Mouse (Mus musculus) C2C12 (cell line): Measurements from ENCODE around the gene Sun5. TPM values are rescaled to one million over a fixed set of nuclear protein-coding genes. Genes with fewer than 3 reads are reported as not detected.

Source experiments
- H3K27me3 ChIP-seq: one replicate; pipeline ENCODE4 v1.6.1; 2011; ENCODE audit not compliant: control insufficient read depth, insufficient read depth, insufficient read length
- H3K36me3 ChIP-seq: one replicate; pipeline ENCODE4 v1.6.1; 2011; ENCODE audit not compliant: control insufficient read depth, insufficient read depth
- H3K4me3 ChIP-seq: one replicate; pipeline ENCODE4 v1.5.1; 2011; ENCODE audit warnings: mild to moderate bottlenecking, control low read depth; ENCODE audit not compliant: poor library complexity, insufficient read depth, severe bottlenecking
- H3K79me2 ChIP-seq: one replicate; pipeline ENCODE4 v1.6.1; 2011; ENCODE audit not compliant: control insufficient read depth, insufficient read depth
- H3K79me3 ChIP-seq: one replicate; pipeline ENCODE4 v1.6.1; 2011; ENCODE audit warnings: low read depth, control low read depth
- H3ac ChIP-seq: one replicate; pipeline ENCODE3; 2011; ENCODE audit warnings: low read depth; ENCODE audit not compliant: control insufficient read depth, insufficient read length
- CEBPB ChIP-seq: IDR thresholded peaks from one replicate; pipeline ENCODE4 v1.6.1; 2011; ENCODE audit warnings: low read depth, mild to moderate bottlenecking, control low read depth, moderate library complexity
- CTCF ChIP-seq: IDR thresholded peaks from one replicate; pipeline ENCODE4 v1.5.1; 2011; ENCODE audit not compliant: control insufficient read depth, insufficient read depth, insufficient read length
- FOSL1 ChIP-seq: IDR thresholded peaks from one replicate; pipeline ENCODE4 v1.8.0; 2011; ENCODE audit warnings: mild to moderate bottlenecking, low read length; ENCODE audit not compliant: poor library complexity, insufficient read depth, severe bottlenecking
- MAX ChIP-seq: IDR thresholded peaks from one replicate; pipeline ENCODE4 v1.6.1; 2011; ENCODE audit warnings: mild to moderate bottlenecking, control low read depth
- MYOD1 ChIP-seq: IDR thresholded peaks from one replicate; pipeline ENCODE4 v1.6.1; 2011; ENCODE audit warnings: low read depth; ENCODE audit not compliant: control insufficient read depth, insufficient read length
- MYOG ChIP-seq: IDR thresholded peaks from one replicate; pipeline ENCODE4 v1.6.1; 2011; ENCODE audit not compliant: control insufficient read depth, insufficient read length; ENCODE audit errors: extremely low read depth
- USF1 ChIP-seq: IDR thresholded peaks from one replicate; pipeline ENCODE4 v1.6.1; 2011; ENCODE audit warnings: low read depth, mild to moderate bottlenecking, control low read depth, moderate library complexity
- polyA plus RNA-seq: library from polyadenylated mRNA; unstranded; fragments of >200 nt; fragmentation: generic; extraction: Trizol; gene quantifications from one replicate; pipeline ENCODE4 v1.2.1, GENCODE M21; 2012; ENCODE audit warnings: missing spikeins

Gene Sun5
- polyA plus RNA-seq, 1 experiment, result not detected

DNA sequence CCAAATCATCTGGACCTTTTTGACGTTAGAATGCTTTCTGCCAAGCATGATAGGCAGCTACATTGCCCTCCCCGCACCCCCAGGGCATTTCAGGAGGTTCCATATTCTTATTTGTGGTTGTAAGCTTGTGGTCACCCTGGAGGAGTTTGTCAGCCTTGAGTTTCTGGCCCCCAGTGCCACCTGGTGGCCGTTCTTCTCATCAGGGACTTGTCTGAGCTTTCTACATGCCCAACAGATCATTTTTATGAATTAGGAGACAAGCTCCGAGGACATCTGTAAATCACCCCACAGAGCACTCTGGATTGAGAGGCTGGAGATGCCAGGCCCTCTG, 19.9 kb downstream of the Sun5 start:
- Histone ChIP-seq H3K79me2 (no peaks in the 10 kb centered on the region), H3ac (no peak overlapping the region), H3K36me3 (no peaks in the 10 kb centered on the region), H3K4me3 (no peak overlapping the region), H3K79me3 (no peaks in the 10 kb centered on the region), H3K27me3 (peaks cover 8% of the 10 kb centered on the region)
- TF ChIP-seq USF1 (no peak), MAX (no peak), MYOD1 (no peak), CEBPB (no peak), CTCF (no peak), MYOG (no peak), FOSL1 (no peak)

DNA sequence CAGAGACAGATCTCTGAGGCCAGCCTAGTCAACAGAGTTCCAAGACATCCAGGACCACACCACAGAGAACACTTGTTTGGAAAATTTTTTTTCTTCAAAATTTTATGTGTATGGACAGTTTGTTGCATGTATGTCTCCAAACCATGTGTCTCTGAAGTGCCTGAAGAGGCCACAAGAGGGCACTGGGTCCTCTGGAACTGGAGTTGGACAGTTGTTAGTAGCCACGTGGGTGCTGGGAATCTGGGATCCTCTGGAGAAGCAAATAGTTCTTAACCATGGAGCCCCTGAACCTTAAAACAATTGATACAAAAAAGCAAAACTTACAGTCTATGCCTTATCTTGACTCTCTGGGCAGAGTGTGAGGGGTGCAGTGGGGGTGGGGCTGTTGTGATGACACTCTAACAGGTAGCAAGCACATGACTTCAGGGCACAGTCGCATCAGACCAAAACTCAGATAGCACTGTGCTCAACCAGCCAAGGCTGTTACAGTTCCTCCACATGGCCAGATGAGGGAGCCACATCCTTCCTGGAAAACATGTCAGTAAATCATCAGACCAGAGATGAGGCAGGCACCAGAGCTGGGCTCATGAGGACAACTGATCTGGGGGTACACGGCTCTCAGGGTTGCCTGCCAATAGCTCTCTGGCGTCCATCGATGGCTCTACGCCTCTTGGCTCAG, 20.4 kb downstream of the Sun5 start:
- no peaks in the 10 kb centered on the region for H3K79me3 ChIP-seq
- no peaks in the 10 kb centered on the region for H3K36me3 ChIP-seq
- no peaks in the 10 kb centered on the region for H3K79me2 ChIP-seq
- TF ChIP-seq CTCF, result no peak
- TF ChIP-seq CEBPB, result no peak
- TF ChIP-seq MYOD1, result no peak
- no peak for TF ChIP-seq USF1
- TF ChIP-seq MYOG, result no peak
- TF ChIP-seq MAX, result no peak
- no peak for TF ChIP-seq FOSL1
- peaks cover 8% of the 10 kb centered on the region for H3K27me3 ChIP-seq
- no peak overlapping the region for H3ac ChIP-seq
- H3K4me3 ChIP-seq, result no peak overlapping the region

DNA sequence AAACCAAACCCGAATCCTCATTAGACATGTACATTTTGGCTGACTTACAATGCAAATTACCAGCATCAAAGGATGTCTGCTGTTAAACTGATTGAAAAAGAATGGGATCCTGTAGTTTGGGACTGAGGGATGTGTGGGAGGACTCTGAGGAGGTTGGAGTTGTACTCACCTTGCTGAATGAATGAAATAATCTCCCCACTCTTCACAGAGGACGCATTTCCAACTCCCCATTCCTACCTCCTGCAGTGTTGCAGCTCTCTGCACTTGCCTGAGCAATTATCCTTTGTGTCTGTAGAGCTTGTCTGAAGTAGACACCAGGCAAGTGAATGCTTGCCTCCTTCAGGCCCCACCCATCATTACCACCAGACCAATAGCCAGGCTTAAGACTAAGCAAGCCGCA, 22.5 kb downstream of the Sun5 start:
- H3K79me2 ChIP-seq, result no peaks in the 10 kb centered on the region

DNA sequence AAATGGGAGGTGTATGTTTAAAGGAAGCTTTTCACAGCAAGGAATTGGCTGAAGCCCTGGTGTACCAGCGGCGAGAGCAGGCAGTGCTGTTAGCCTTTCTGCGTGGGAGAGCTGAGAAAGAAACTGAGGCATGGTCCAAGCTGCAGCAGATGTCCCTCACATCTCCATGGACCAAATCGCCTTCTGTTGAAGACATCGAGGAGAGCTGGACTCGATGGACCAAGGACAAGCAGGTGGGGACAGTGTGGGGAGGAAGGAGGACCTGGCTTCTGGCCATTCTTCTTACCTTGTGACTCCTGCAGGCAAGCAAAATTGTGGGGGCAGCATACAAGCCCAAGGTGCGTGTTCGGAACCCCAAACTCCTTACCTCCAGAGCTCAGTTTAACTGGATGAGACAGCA, 28.0 kb downstream of the Sun5 start:
- Histone ChIP-seq H3K79me2 (no peaks in the 10 kb centered on the region), H3ac (no peak overlapping the region), H3K4me3 (no peak overlapping the region), H3K79me3 (no peaks in the 10 kb centered on the region), H3K36me3 (no peaks in the 10 kb centered on the region), H3K27me3 (no peaks in the 10 kb centered on the region)
- TF ChIP-seq MYOG, result no peak
- no peak for TF ChIP-seq USF1
- TF ChIP-seq CTCF, result no peak
- TF ChIP-seq MAX, result no peak
- no peak for TF ChIP-seq CEBPB
- no peak for TF ChIP-seq FOSL1
- TF ChIP-seq MYOD1, result no peak

More for the DNA sequence above, 22.5 kb downstream of the Sun5 start:
- Histone ChIP-seq H3K36me3 (no peaks in the 10 kb centered on the region), H3K27me3 (no peaks in the 10 kb centered on the region), H3ac (no peak overlapping the region), H3K79me3 (no peaks in the 10 kb centered on the region), H3K4me3 (no peak overlapping the region)
- TF ChIP-seq MYOD1, result no peak
- no peak for TF ChIP-seq FOSL1
- no peak for TF ChIP-seq CEBPB
- TF ChIP-seq MYOG, result no peak
- no peak for TF ChIP-seq USF1
- no peak for TF ChIP-seq MAX
- TF ChIP-seq CTCF, result no peak

DNA sequence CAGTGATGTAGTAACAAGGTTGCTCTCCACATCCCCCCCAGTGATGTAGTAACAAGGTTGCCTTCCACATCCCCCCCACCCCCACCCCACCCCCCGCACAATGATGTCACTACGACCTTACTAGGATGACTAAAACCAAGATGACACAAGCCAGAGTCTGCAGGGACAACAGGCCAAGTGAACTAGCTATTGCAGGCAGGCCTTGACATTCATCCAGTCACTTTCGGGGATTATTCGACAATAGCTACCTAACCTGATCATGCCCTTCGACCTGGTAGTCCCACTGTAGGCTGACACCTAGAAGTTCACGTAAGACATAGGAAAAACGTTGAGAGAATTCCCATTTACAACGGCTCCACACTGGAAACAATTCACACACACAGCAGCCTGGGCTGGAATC, 37.6 kb downstream of the Sun5 start:
- TF ChIP-seq MYOD1 (no peak), MAX (no peak), CTCF (no peak), FOSL1 (no peak)
- no peaks in the 10 kb centered on the region for H3K79me2 ChIP-seq
- H3K79me3 ChIP-seq, result no peaks in the 10 kb centered on the region
- H3ac ChIP-seq, result no peak overlapping the region
- H3K4me3 ChIP-seq, result no peak overlapping the region
- peaks cover 18% of the 10 kb centered on the region for H3K27me3 ChIP-seq
- no peaks in the 10 kb centered on the region for H3K36me3 ChIP-seq

DNA sequence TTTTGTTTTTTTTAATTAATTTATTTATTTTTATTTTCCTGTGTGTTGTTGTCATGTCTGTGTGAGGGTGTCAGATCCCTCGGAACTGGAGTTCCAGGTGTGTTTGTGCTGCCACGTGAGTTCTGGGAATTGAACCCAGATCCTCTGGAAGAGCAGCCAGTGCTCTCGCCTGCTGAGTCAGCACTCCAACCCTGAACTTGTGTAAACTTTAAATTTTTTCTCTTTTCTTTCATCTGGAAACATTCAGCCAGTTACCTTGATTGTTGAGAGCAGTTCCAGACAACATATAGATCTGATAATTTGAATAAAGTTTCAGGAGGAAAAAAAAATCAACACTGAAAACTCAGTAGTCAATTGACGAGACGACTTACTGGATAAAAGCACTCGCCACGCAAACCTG, 42.2 kb downstream of the Sun5 start:
- Histone ChIP-seq H3K79me3 (no peaks in the 10 kb centered on the region), H3K4me3 (no peak overlapping the region), H3K79me2 (no peaks in the 10 kb centered on the region), H3ac (no peak overlapping the region), H3K27me3 (peaks cover 18% of the 10 kb centered on the region), H3K36me3 (no peaks in the 10 kb centered on the region)
- TF ChIP-seq USF1 (no peak), CTCF (no peak), CEBPB (no peak), MAX (no peak), MYOG (no peak), MYOD1 (no peak), FOSL1 (no peak)
